Mouse (Mus musculus): Measurements from ENCODE around the gene H2-Ab1. TPM values are rescaled to one million over a fixed set of nuclear protein-coding genes. Genes with fewer than 3 reads are reported as not detected.

H2-Ab1 gene
- polyA plus RNA-seq, 1 experiment: 175 TPM

DNA sequence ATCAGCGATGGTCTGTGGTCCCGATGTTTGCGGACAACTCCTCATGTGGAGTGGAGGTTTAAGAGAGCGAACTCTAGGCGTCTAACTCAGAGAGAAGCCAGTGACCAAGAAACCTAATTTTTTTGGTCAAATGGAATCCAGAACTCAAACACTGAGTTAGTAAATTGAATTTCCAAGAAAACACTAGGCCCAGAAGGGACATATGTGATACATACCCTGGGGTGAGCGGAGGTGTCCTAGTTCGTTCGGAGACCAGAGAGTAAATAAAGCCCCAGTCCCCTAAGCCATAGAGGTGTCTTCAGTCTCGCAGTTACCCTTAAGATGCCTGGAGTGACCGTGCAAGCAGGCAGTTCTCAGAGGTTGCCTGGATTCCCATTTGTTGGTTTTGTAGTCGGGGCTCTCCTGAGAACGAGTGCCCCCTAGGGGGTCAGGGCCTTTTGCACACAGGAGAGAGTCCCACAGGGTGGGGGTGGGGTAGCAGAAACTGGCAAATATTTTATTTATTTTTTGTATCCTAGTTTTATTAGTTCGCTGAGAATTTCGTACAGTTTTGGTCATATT, 6.4 kb downstream of the H2-Ab1 start:
- TF ChIP-seq CTCF (IDR thresholded peaks at IDR 0.05; ENCODE audit: control insufficient read depth, insufficient read depth, low read length): peak; percentile 31; the same call in 1 of the 2 replicates
- TF ChIP-seq POLR2A (IDR thresholded peaks at IDR 0.05; ENCODE audit: borderline replicate concordance, control insufficient read depth, low read depth, low read length): no peak
- WGBS: 7% methylated on average over 14 of the region's 14 CpGs
- peak overlapping the region; percentile 6; the same call in 1 of the 2 replicates for H3K27ac ChIP-seq (ENCODE audit: control insufficient read depth, insufficient read depth, low read depth, low read length, poor library complexity)

DNA sequence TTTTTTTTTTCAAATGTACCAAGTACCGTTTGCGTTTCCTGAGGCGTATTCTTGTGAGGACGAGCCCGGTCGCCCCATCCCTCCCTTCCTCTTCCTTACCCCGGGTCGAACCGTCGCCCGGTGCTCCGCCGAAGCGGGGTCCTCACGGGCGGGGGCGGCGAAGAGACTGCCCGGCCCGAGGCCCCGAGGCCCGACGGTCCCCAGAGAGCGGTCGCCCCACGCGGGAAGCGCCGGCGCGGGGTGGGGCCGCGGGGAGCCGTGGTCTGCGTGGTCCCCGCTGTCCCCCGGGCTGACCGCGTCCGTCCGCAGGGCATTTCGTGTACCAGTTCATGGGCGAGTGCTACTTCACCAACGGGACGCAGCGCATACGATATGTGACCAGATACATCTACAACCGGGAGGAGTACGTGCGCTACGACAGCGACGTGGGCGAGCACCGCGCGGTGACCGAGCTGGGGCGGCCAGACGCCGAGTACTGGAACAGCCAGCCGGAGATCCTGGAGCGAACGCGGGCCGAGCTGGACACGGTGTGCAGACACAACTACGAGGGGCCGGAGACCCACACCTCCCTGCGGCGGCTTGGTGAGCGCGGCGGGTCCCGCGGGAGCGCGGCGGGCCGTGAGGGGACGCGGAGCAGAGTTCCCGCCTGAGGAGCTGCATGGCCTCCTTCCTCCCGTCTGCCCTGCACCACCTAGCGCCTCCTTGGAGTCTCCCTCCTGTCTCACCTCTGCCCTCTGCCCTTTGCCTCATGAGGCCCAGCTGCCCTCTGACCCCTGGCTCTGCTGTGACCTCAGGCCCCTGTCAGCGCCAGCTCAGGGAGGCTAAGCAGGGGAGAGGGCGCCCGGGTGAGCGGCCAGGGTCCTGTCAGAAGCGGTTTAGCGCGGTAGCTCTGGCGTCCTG, 7.2 kb downstream of the H2-Ab1 start:
- peak overlapping the region; percentile 63 for H3K27ac ChIP-seq (ENCODE audit: control insufficient read depth, insufficient read depth, low read depth, low read length, poor library complexity)
- peaks cover 2% of the 10 kb centered on the region for H3K4me1 ChIP-seq (ENCODE audit: control insufficient read depth, insufficient read depth, low read length)
- TF ChIP-seq CTCF (IDR thresholded peaks at IDR 0.05; ENCODE audit: control insufficient read depth, insufficient read depth, low read length) (no peak), POLR2A (IDR thresholded peaks at IDR 0.05; ENCODE audit: borderline replicate concordance, control insufficient read depth, low read depth, low read length) (no peak)
- under 1% methylated on average over 93 of the region's 93 CpGs for WGBS
- peak overlapping the region; percentile 93 for H3K4me3 ChIP-seq (replicated peaks; ENCODE audit: control insufficient read depth, low read depth, low read length)

More for the DNA sequence above, 6.4 kb downstream of the H2-Ab1 start:
- peak overlapping the region; percentile 93 for H3K4me3 ChIP-seq (replicated peaks; ENCODE audit: control insufficient read depth, low read depth, low read length)
- H3K4me1 ChIP-seq (ENCODE audit: control insufficient read depth, insufficient read depth, low read length): peaks cover 2% of the 10 kb centered on the region

DNA sequence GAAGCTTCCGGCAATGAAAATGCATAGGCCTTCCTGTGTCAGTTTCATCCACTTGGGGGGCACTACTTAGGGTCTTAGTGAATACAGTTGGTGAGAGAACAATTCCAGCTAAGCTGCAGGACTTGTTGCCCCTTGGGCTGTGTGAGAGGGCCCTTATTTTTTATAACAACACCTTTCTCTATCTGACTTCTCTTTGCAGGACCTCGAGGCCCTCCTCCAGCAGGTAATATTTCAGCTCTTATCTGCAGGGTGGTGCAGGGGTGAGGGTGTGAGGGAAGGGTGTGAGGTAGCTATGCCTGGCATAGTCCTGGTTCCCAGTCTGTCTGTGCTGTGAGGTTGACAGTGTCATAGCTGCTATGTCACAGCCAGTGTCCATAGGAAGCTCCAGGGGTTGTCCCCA, 10.8 kb downstream of the H2-Ab1 start:
- Histone ChIP-seq H3K27ac (ENCODE audit: control insufficient read depth, insufficient read depth, low read depth, low read length, poor library complexity) (no peak overlapping the region), H3K4me1 (ENCODE audit: control insufficient read depth, insufficient read depth, low read length) (peaks cover 2% of the 10 kb centered on the region), H3K4me3 (replicated peaks; ENCODE audit: control insufficient read depth, low read depth, low read length) (no peak overlapping the region)
- TF ChIP-seq CTCF (IDR thresholded peaks at IDR 0.05; ENCODE audit: control insufficient read depth, insufficient read depth, low read length) (no peak), POLR2A (IDR thresholded peaks at IDR 0.05; ENCODE audit: borderline replicate concordance, control insufficient read depth, low read depth, low read length) (no peak)
- 65% methylated on average over 2 of the region's 2 CpGs for WGBS

DNA sequence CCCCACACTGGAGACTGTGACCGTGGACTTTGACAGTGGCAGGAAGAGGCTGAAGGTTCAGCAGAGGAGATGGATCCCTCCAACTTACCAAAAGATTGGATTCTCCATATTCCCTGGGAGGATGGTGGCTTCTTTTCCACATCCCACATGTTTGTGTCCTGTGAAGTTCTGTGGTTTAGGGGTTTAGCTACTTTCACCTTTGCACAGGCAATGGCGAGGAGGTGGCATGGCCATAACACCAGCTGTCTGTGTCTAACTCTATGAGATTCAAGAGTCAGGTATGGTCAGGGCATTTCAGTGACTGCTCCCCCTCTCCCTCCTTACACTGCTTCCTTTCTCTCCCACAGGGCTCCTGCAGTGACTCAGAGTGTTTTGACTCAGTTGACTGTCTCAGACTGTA, 11.3 kb downstream of the H2-Ab1 start:
- peaks cover 2% of the 10 kb centered on the region for H3K4me1 ChIP-seq (ENCODE audit: control insufficient read depth, insufficient read depth, low read length)
- H3K27ac ChIP-seq (ENCODE audit: control insufficient read depth, insufficient read depth, low read depth, low read length, poor library complexity): no peak overlapping the region
- WGBS: 87% methylated on average over 2 of the region's 2 CpGs
- TF ChIP-seq POLR2A (IDR thresholded peaks at IDR 0.05; ENCODE audit: borderline replicate concordance, control insufficient read depth, low read depth, low read length): no peak
- TF ChIP-seq CTCF (IDR thresholded peaks at IDR 0.05; ENCODE audit: control insufficient read depth, insufficient read depth, low read length): no peak
- H3K4me3 ChIP-seq (replicated peaks; ENCODE audit: control insufficient read depth, low read depth, low read length): no peak overlapping the region

DNA sequence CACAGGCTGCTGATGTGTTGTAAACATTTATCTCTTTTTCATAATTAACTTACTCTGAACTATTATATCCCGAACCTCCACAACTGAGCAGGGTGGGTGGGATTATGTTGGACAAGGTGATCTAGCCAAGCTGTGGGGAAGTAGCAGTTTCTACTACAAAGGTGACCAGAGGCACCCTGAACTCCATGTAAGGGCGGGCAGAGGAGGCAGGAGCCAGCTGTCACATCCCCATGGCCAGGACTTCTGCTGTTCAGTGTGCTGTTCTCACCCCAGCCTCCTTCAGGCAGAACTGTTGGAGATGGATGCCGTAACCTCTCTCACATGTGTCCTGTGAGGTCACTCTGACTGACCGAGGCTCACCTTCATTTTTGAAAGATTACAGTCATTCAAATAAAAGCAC, 12.3 kb downstream of the H2-Ab1 start:
- Histone ChIP-seq H3K4me3 (replicated peaks; ENCODE audit: control insufficient read depth, low read depth, low read length) (no peak overlapping the region), H3K4me1 (ENCODE audit: control insufficient read depth, insufficient read depth, low read length) (no peaks in the 10 kb centered on the region; the same call in 1 of the 2 replicates), H3K27ac (ENCODE audit: control insufficient read depth, insufficient read depth, low read depth, low read length, poor library complexity) (no peak overlapping the region)
- 67% methylated on average over 4 of the region's 4 CpGs for WGBS
- TF ChIP-seq POLR2A (IDR thresholded peaks at IDR 0.05; ENCODE audit: borderline replicate concordance, control insufficient read depth, low read depth, low read length): no peak

DNA sequence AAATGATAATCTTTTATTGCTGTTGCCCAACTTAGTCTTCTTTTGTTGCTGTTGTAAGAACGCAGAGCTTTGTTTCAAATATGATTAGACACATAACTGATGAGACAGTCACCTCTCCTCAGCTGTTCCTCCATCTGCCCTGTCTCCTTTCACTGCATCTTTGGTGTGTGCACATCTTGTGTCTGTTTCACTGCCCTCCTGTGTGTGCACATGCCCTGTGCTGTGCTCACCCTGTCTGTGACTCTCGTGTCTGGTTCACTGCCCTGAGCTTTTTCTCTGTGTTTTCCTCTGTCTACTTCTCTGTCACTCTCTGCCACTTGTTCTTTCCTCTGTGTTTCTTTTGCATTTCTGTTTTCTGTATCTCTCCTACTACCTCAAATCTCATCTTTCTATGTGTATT, 12.7 kb downstream of the H2-Ab1 start:
- 89% methylated on average over 2 of the region's 2 CpGs for WGBS
- TF ChIP-seq CTCF (IDR thresholded peaks at IDR 0.05; ENCODE audit: control insufficient read depth, insufficient read depth, low read length) (no peak), POLR2A (IDR thresholded peaks at IDR 0.05; ENCODE audit: borderline replicate concordance, control insufficient read depth, low read depth, low read length) (no peak)
- Histone ChIP-seq H3K4me3 (replicated peaks; ENCODE audit: control insufficient read depth, low read depth, low read length) (no peak overlapping the region), H3K4me1 (ENCODE audit: control insufficient read depth, insufficient read depth, low read length) (no peaks in the 10 kb centered on the region), H3K27ac (ENCODE audit: control insufficient read depth, insufficient read depth, low read depth, low read length, poor library complexity) (no peak overlapping the region)

DNA sequence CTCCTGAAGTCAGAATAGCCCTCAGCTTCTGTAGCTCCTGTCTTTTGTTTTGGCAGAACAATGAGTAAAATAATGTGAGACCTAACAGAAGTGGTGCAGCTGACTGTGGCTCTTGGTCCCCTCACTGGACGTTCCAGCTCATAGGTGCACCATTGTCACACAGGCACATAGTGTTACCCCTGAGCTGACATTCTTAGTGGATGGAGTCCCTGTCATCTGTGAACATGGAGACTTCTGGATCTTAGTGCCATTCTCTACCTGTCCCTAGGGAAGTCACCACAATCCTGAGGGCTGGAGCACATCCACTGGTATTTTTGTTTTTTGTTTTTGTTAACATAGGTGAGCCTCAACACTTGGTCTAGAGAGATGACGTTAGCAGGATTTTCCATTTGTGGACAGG, 13.5 kb downstream of the H2-Ab1 start:
- 74% methylated on average over 2 of the region's 2 CpGs for WGBS
- Histone ChIP-seq H3K4me1 (ENCODE audit: control insufficient read depth, insufficient read depth, low read length) (no peaks in the 10 kb centered on the region), H3K4me3 (replicated peaks; ENCODE audit: control insufficient read depth, low read depth, low read length) (no peak overlapping the region), H3K27ac (ENCODE audit: control insufficient read depth, insufficient read depth, low read depth, low read length, poor library complexity) (no peak overlapping the region)
- TF ChIP-seq POLR2A (IDR thresholded peaks at IDR 0.05; ENCODE audit: borderline replicate concordance, control insufficient read depth, low read depth, low read length) (no peak), CTCF (IDR thresholded peaks at IDR 0.05; ENCODE audit: control insufficient read depth, insufficient read depth, low read length) (no peak)

DNA sequence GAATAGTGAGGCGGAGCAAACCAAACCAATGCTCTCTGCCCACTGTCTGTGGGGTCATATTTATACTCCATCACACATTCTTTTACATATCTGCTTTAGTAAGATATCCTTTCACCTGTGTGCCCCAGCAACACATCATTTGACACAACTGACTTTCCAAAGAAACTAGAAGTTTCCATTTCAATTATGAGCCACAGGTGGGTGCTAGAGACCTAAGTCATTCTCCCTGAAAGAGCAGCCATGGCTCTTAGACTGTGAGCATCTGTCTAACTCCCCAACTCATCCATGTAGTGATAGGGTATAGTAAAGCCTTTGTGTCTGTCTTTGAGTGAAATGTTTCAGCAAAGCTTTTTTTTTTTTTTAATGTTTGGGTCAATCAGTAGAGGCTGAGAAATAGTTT, 14.6 kb downstream of the H2-Ab1 start:
- H3K27ac ChIP-seq (ENCODE audit: control insufficient read depth, insufficient read depth, low read depth, low read length, poor library complexity): no peak overlapping the region
- H3K4me3 ChIP-seq (replicated peaks; ENCODE audit: control insufficient read depth, low read depth, low read length): no peak overlapping the region
- TF ChIP-seq POLR2A (IDR thresholded peaks at IDR 0.05; ENCODE audit: borderline replicate concordance, control insufficient read depth, low read depth, low read length) (no peak), CTCF (IDR thresholded peaks at IDR 0.05; ENCODE audit: control insufficient read depth, insufficient read depth, low read length) (no peak)
- 93% methylated on average over 1 of the region's 1 CpGs for WGBS
- H3K4me1 ChIP-seq (ENCODE audit: control insufficient read depth, insufficient read depth, low read length): no peaks in the 10 kb centered on the region

Data from bone marrow, adult 2 months (tissue).